Mouse (Mus musculus) forebrain, embryonic 14.5 days (tissue): ENCODE measurements at regions not wholly inside any gene's neighbourhood (a gene's known extent, or its start where the extent isn't known, plus 50 kb on each side); places are given as distances from the start of the nearest gene placed in this dataset.
A peak's percentile ranks its signal among the peaks of the same experiment; 100 is the strongest.

Experiments
- ATAC-seq: fragments of 200-750 bp; cut with Nextera tagmentation; 2 replicates; pipeline ENCODE4 v1.8.0; 2017; ENCODE audit warnings: mild to moderate bottlenecking, moderate library complexity
- DNase-seq: peaks from one replicate; pipeline ENCODE4 v3.0.0-alpha.2; 2015; ENCODE audit warnings: low spot score
- H3K27ac ChIP-seq: fragments of 300-500 bp; sonication (generic); 2 replicates; pipeline ENCODE4 v1.5.1; 2014; ENCODE audit warnings: low read depth, mild to moderate bottlenecking, control low read depth, low read length, moderate library complexity
- H3K27me3 ChIP-seq: fragments of 300-500 bp; sonication (generic); replicated peaks from 2 replicates; pipeline ENCODE4 v1.6.1; 2014; ENCODE audit warnings: low read length, control low read depth, mixed read lengths; ENCODE audit not compliant: control insufficient read depth, insufficient read depth
- H3K36me3 ChIP-seq: fragments of 300-500 bp; sonication (generic); 2 replicates; pipeline ENCODE4 v1.6.1; 2014; ENCODE audit warnings: low read length, control low read depth; ENCODE audit not compliant: control insufficient read depth, insufficient read depth
- H3K4me1 ChIP-seq: fragments of 300-500 bp; sonication (generic); 2 replicates; pipeline ENCODE4 v1.6.1; 2014; ENCODE audit warnings: antibody characterized with exemption, low read length, control low read depth; ENCODE audit not compliant: control insufficient read depth, insufficient read depth
- H3K4me2 ChIP-seq: fragments of 300-500 bp; sonication (generic); 2 replicates; pipeline ENCODE4 v1.6.1; 2014; ENCODE audit warnings: mild to moderate bottlenecking, control low read depth, low read length
- H3K4me3 ChIP-seq: fragments of 300-500 bp; sonication (generic); 2 replicates; pipeline ENCODE4 v1.5.1; 2014; ENCODE audit warnings: low read depth, low read length, control low read depth
- H3K9ac ChIP-seq: fragments of 300-500 bp; sonication (generic); 2 replicates; pipeline ENCODE4 v1.6.1; 2014; ENCODE audit warnings: mild to moderate bottlenecking, low read length, control low read depth, moderate library complexity
- H3K9me3 ChIP-seq: fragments of 300-500 bp; sonication (generic); replicated peaks from 2 replicates; pipeline ENCODE4 v1.6.1; 2016; ENCODE audit warnings: low read length, control low read depth, mixed read lengths; ENCODE audit not compliant: control insufficient read depth
- WGBS: fragments of 180-500 bp; shearing (Covaris S2); extraction: QIAGEN DNeasy Blood & Tissue Kit; methylation state at CpG from one replicate; pipeline ENCODE4 v1.1.7; 2014; 5-methylcytosine and 5-hydroxymethylcytosine counted together

GRCm38 (mm10) chr2:59556870-59557269 lies 55.0 kb upstream of the Tanc1 start:
- DNase-seq (no peak), ATAC-seq (no peak)
- Histone ChIP-seq H3K36me3 (no peaks in the 10 kb centered on the region), H3K9ac (no peak overlapping the region), H3K4me2 (no peak overlapping the region), H3K27me3 (no peaks in the 10 kb centered on the region), H3K27ac (no peak overlapping the region), H3K9me3 (no peaks in the 10 kb centered on the region), H3K4me1 (no peaks in the 10 kb centered on the region), H3K4me3 (no peak overlapping the region)
- 86% methylated on average over 7 of the region's 7 CpGs for WGBS

DNA sequence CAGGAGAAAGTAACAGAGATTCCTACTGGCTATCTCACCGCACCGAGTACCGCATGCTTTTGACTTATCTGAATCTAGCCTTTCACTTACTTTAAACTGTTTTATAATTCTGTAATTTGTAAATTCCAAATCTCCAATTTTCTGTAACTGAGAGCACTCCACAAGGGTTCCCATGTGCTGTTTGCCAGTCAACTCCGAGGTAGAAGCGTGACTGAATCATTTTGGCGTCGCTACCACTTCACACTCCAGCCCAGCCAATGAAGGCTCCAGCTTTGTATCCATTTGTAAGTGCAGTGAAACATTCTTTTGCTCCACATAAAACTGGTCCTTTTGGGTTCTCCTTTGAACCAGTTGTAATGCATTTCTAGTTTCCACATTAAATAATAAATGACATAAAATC lies 51.4 kb upstream of the Tanc1 start:
- Histone ChIP-seq H3K9ac (no peak overlapping the region), H3K27me3 (no peaks in the 10 kb centered on the region), H3K4me2 (no peak overlapping the region), H3K4me1 (no peaks in the 10 kb centered on the region), H3K36me3 (no peaks in the 10 kb centered on the region), H3K4me3 (no peak overlapping the region), H3K27ac (no peak overlapping the region), H3K9me3 (no peaks in the 10 kb centered on the region)
- peak; percentile 25 for DNase-seq
- 76% methylated on average over 7 of the region's 7 CpGs for WGBS
- ATAC-seq = no peak
